Mouse (Mus musculus) gastrocnemius, postnatal 25 days (tissue): ENCODE results near the gene Sprr1b. TPM values are rescaled to one million over a fixed set of nuclear protein-coding genes. Genes with fewer than 3 reads are reported as not detected.
"Not testable (repeated sequence)": the region's sequence is repeated elsewhere in the genome, so short reads cannot be mapped to it uniquely, and the experiment has no call there.

Source experiments
- DNase-seq: peaks from one replicate; pipeline ENCODE4 v3.0.0; 2022
- long read RNA-seq, 2 experiments: library from polyadenylated mRNA; stranded (forward); transcript quantifications; one replicate each; pipeline ENCODE4 v2.0.0; 2021
- total RNA-seq, 2 experiments: library from RNA; stranded (reverse); gene quantifications; 1 replicate in 1 of 2; 2 replicates in 1 of 2; pipeline ENCODE4 v1.2.3; 2021

Sprr1b gene
- not detected for total RNA-seq
- long read RNA-seq, experiment 1 = 0 reads
- long read RNA-seq, experiment 2 = 0 reads

- DNase-seq = no peak
These were observed at the start of gene Sprr1b for GRCm38 (mm10) chr3:92438689-92439088. Gene Sprr1b (minus strand): TSS chr3:92438789.

GRCm38 (mm10) chr3:92486307-92486706, 47.7 kb upstream of the Sprr1b start:
- no peak for DNase-seq

- DNase-seq = no peak
These were observed 47.3 kb upstream of the Sprr1b start, which contains the start of gene Sprr1a for GRCm38 (mm10) chr3:92485863-92486262. Gene Sprr1a (minus strand): TSS chr3:92485895.

- DNase-seq = not testable (repeated sequence)
These were observed 42.7 kb upstream of the Sprr1b start for GRCm38 (mm10) chr3:92481249-92481648.

- no peak for DNase-seq
These were observed 31.5 kb upstream of the Sprr1b start for GRCm38 (mm10) chr3:92470111-92470510.

- DNase-seq = no peak
These were observed 28.8 kb upstream of the Sprr1b start for GRCm38 (mm10) chr3:92467424-92467823.

GRCm38 (mm10) chr3:92466576-92466975, 28.0 kb upstream of the Sprr1b start:
- DNase-seq = no peak

GRCm38 (mm10) chr3:92458620-92459019, 20.0 kb upstream of the Sprr1b start, which contains the start of gene Sprr3:
Gene Sprr3 (minus strand): TSS chr3:92458720.
- no peak for DNase-seq

- no peak for DNase-seq
These were observed 16.6 kb upstream of the Sprr1b start for GRCm38 (mm10) chr3:92455151-92455550.

GRCm38 (mm10) chr3:92440177-92440576, 1.6 kb upstream of the Sprr1b start:
- DNase-seq = no peak

- no peak for DNase-seq
These were observed 6.3 kb downstream of the Sprr1b start, which contains the start of gene Sprr2k for GRCm38 (mm10) chr3:92432282-92432681. Gene Sprr2k (plus strand): TSS chr3:92432582.

GRCm38 (mm10) chr3:92429323-92429722, 9.3 kb downstream of the Sprr1b start, which contains the start of gene Gm9774:
Gene Gm9774 (minus strand): TSS chr3:92429423.
- no peak for DNase-seq

- DNase-seq = no peak
These were observed 20.8 kb downstream of the Sprr1b start, which contains the start of gene Sprr2j-ps for GRCm38 (mm10) chr3:92417782-92418181. Gene Sprr2j-ps (plus strand): TSS chr3:92418082.

- no peak for DNase-seq
These were observed 30.9 kb downstream of the Sprr1b start, which contains the start of gene Sprr2i for GRCm38 (mm10) chr3:92407691-92408090. Gene Sprr2i (plus strand): TSS chr3:92407991.

GRCm38 (mm10) chr3:92394301-92394700, 44.3 kb downstream of the Sprr1b start:
- DNase-seq = no peak

Other genes with a start within 250 kb of the Sprr1b start
- not detected for gene Sprr2a1, start 223.0 kb downstream of the Sprr1b start, total RNA-seq
- gene Sprr2a2, start 222.9 kb downstream of the Sprr1b start, total RNA-seq = not detected
- gene Sprr2a3, start 153.4 kb downstream of the Sprr1b start, total RNA-seq = not detected
- gene Sprr2b, start 122.2 kb downstream of the Sprr1b start, total RNA-seq = not detected
- not detected for gene Sprr2d, start 99.6 kb downstream of the Sprr1b start, total RNA-seq
- not detected for gene Sprr2e, start 86.6 kb downstream of the Sprr1b start, total RNA-seq
- not detected for gene Sprr2f, start 73.6 kb downstream of the Sprr1b start, total RNA-seq
- not detected for gene Sprr2h, start 53.1 kb downstream of the Sprr1b start, total RNA-seq
- not detected for gene Sprr2i, start 30.8 kb downstream of the Sprr1b start, total RNA-seq
- not detected for gene Sprr2j-ps, start 20.7 kb downstream of the Sprr1b start, total RNA-seq
- 1 to 10 TPM; 1.4 to 4.3 TPM for gene Gm9774, start 9.4 kb downstream of the Sprr1b start, total RNA-seq
- not detected for gene Sprr2k, start 6.2 kb downstream of the Sprr1b start, total RNA-seq
- gene Sprr3, start 19.9 kb upstream of the Sprr1b start, total RNA-seq = not detected
- gene Sprr1a, start 47.1 kb upstream of the Sprr1b start, total RNA-seq = not detected
- not detected for gene Sprr4, start 61.7 kb upstream of the Sprr1b start, total RNA-seq
- gene 2310046K23Rik, start 95.7 kb upstream of the Sprr1b start, total RNA-seq = not detected
- not detected for gene Ivl, start 134.9 kb upstream of the Sprr1b start, total RNA-seq
- not detected for gene Smcp, start 150.2 kb upstream of the Sprr1b start, total RNA-seq
- gene 2210017I01Rik, start 168.7 kb upstream of the Sprr1b start, total RNA-seq = not detected
- gene Lce6a, start 182.9 kb upstream of the Sprr1b start, total RNA-seq = not detected
- gene Lce1a1, start 209.5 kb upstream of the Sprr1b start, total RNA-seq = not detected
- gene Lce1b, start 218.1 kb upstream of the Sprr1b start, total RNA-seq = not detected
- gene Lce1a2, start 231.5 kb upstream of the Sprr1b start, total RNA-seq = not detected
- gene Lce1c, start 240.5 kb upstream of the Sprr1b start, total RNA-seq = not detected
- not detected for gene Lce1d, start 248.4 kb upstream of the Sprr1b start, total RNA-seq